Mouse (Mus musculus): ENCODE measurements at regions not wholly inside any gene's neighbourhood (a gene's known extent, or its start where the extent isn't known, plus 50 kb on each side); places are given as distances from the start of the nearest gene placed in this dataset.

DNA sequence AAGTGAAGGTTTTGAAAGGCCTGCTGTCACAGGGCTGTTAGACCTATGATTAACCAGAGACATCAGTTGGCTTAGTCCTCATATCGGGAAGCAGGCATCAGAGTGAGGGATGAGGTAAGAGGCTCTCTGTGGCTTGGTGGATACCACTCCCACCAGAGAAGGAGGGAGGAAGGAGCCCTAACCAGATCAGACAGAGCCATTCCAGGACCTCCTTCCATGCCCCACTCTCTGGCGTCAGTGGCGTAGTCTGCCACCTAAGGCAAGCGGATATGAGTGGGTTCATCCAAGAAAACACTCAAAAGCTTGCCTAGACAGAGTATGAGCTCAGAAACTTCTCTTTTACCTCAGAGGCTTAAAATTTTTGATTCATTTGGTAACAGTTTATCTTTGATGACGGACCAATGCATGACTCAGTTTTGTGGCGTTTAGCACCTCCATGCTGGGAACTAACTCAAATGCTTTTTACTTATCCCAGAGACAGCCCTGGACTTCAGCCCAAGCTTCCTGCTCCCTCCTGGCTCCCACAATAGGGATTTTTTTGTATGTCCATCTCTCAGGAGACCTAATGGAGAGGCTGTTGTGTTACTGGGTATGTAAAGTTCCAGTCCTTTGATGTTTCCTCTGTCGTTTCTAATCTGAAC is 367.5 kb upstream of the Rasgrp1 start:
- DNase-seq (ENCODE audit: low spot score in 2 of 2) = no peak

DNA sequence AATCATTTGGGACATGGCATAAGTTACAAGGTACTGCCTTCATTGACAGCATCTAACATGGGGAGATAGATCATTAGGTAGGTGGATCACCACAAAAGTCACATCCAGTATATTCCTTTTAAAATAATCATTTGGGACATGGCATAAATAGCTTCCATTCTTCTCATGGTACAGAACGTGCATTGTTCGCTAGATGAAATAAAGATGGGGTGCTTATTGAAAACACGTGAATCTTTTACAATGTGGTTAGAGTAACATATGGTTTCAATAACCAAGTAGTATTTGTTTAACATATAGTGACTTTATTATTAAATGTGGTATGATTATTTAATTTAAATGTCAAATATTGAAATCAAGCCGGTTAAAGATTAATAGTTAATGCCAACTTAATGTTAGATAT is 381.3 kb upstream of the Rasgrp1 start:
- no peak for DNase-seq (ENCODE audit: low spot score in 2 of 2)

GRCm38 (mm10) chr2:117731253-117731652 is 380.4 kb upstream of the Thbs1 start:
- DNase-seq (ENCODE audit: low spot score in 2 of 2) = no peak

DNA sequence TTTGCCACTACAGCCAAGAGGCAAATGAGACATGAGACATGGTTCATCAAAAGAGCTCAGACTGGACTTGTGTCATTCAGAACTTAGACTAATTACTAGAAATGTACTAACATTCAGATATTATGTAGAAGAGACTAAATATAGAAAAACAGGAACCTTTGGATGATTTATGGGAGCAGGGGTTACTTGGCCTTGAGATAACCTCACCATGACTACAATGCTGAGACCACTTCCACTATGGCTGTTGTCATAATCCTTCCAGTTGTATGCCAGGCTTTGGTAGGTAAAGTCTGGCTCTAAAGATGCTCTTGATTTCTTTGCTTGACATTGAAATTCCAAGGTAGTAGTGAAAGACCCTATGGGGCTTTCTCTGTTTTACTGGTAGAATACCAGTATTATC is 369.3 kb upstream of the Thbs1 start:
- no peak for DNase-seq (ENCODE audit: low spot score in 2 of 2)

- DNase-seq (ENCODE audit: low spot score in 2 of 2) = no peak
Measured at GRCm38 (mm10) chr2:117743901-117744300, 367.8 kb upstream of the Thbs1 start.

DNA sequence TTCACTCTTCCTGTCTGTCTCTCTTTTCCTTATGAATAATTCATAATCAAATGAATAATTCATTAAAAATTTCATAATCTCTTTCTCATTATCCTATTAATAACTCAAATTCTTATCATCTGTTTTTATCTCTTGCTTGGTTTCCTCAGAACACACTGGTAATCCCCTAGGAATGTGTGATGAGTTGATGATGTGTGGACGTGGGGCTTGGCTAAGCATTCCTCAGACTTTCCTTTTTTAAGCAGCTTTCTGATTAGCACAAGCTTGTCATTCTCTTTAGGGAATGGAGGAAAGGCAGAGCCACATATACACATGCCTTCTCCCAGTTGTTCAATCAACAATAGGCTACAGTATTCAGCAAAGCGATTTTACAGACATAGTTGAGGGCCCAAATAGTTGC is 365.9 kb upstream of the Thbs1 start:
- no peak for DNase-seq (ENCODE audit: low spot score in 2 of 2)

DNA sequence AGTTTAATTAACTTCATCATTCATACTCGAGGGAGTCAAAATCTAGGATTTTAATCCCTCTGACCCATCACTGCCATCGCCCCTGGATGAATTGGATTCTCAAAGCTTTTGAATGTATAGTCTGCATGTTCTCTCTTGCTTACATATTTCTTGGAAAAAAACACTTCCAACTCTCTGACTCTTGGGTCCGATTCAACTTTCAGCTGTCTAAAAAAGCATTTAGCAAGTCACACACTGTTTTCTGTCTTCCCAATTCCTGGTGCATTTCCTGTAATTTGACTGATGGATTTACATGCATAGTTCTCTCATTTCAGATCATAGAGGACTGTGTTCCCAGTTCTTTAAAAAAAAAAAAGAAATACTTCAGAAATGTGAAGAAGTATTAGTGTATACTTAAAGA is 364.5 kb upstream of the Thbs1 start:
- DNase-seq (ENCODE audit: low spot score in 2 of 2) = no peak

DNA sequence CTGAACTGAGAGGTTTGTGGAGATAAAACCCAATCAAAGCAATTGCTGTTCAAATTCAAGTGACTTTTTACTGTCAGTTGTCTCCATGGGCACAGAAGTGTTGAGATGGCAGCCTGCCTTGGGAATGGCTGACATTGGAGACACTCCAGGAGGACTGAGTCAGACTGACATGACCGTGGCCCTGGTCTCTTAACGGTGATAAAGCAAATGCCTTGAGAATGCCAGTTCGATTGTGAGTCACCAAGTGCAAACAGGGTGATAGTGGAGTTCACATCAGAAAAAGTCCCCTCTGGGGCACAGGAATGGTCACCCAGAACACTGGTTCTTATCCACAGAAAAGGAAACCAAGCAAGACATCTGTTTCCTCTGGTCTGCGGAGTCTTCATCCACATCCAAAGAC is 362.8 kb upstream of the Thbs1 start:
- no peak for DNase-seq (ENCODE audit: low spot score in 2 of 2)

GRCm38 (mm10) chr2:117759491-117760013 is 352.1 kb upstream of the Thbs1 start:
- no peak for DNase-seq (ENCODE audit: low spot score in 2 of 2)

DNA sequence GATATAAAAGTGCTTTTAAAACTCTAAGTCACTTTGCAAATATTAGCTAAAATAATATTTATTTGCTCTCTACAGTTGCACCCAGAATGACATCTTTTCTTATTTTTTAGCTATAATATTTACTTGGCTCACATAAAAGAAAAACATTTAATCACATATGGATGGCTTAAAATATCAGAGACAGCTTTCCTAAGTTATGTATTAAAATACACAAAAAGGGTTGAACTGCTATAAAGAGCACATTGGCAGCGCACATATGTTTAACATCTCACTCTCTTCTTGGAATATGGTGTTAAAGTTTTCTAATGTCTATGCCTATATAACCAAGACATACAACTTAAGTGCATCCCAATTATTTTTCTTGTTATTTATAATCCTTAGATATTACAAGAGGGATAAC is 348.0 kb upstream of the Thbs1 start:
- no peak for DNase-seq (ENCODE audit: low spot score in 2 of 2)

DNA sequence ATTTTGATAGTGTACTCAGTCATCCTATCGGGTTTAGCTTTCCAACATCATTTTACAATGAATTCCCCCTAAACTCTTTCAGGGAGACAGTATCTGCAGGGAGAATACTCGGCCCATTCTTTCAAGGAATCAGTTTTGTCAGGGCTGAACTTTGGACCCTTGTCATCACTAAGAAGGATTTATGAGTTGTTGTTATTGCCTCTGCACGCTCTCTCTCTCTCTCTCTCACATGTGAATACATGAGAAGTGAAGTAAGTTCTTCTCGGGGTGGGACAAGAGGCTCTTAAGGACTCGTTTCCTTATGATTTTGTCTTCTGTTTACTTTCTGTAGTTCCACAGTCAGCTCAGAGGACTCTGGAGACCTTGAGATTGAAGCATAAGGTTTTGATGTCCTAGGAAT is 346.1 kb upstream of the Thbs1 start:
- DNase-seq (ENCODE audit: low spot score in 2 of 2) = no peak

- no peak for DNase-seq (ENCODE audit: low spot score in 2 of 2)
Measured at GRCm38 (mm10) chr2:117766450-117766849, 345.2 kb upstream of the Thbs1 start.

GRCm38 (mm10) chr2:117769402-117770114 is 342.1 kb upstream of the Thbs1 start:
- no peak for DNase-seq (ENCODE audit: low spot score in 2 of 2)

DNA sequence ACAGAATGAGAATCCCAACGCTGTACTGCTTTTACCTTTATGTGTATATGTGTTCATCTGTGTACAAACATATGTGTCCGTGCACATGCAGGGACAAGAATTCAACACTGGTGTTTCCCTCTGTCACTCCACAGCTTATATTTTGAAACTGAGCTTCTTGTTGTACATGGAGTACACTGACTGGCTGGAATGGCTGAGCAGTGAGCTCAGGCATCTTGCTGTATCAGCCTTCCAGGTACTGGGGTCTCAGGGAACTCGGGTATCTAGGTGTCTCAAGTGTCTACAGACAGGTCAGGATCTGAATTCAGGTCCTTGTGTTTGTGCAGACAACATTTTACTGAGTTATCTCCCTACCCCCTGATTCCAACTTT is 341.6 kb upstream of the Thbs1 start:
- no peak for DNase-seq (ENCODE audit: low spot score in 2 of 2)

GRCm38 (mm10) chr2:117780287-117780686 is 331.4 kb upstream of the Thbs1 start:
- DNase-seq (ENCODE audit: low spot score in 2 of 2) = no peak

- DNase-seq (ENCODE audit: low spot score in 2 of 2) = no peak
Measured at GRCm38 (mm10) chr2:117780816-117781215, 330.9 kb upstream of the Thbs1 start.

DNA sequence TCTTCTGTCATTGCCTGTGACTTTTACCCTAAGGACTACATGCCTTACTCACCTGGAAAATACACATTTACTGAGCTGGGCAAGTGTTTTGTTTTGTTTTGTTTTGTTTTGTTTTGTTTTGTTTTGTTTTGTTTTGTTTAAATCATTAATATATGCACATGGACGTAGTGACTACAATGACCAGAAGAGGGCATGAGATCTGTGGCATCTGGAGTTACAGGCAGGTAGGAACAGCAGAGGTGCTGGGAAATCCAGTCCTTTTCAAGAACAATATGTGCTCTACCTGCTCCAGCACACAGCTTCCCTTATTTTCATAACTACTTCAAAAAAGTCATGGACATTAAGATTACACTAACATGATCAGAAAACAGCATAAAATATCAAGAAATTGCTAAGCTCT is 324.4 kb upstream of the Thbs1 start:
- DNase-seq (ENCODE audit: low spot score in 2 of 2) = no peak

GRCm38 (mm10) chr2:117794285-117794684 is 317.4 kb upstream of the Thbs1 start:
- no peak for DNase-seq (ENCODE audit: low spot score in 2 of 2)

DNA sequence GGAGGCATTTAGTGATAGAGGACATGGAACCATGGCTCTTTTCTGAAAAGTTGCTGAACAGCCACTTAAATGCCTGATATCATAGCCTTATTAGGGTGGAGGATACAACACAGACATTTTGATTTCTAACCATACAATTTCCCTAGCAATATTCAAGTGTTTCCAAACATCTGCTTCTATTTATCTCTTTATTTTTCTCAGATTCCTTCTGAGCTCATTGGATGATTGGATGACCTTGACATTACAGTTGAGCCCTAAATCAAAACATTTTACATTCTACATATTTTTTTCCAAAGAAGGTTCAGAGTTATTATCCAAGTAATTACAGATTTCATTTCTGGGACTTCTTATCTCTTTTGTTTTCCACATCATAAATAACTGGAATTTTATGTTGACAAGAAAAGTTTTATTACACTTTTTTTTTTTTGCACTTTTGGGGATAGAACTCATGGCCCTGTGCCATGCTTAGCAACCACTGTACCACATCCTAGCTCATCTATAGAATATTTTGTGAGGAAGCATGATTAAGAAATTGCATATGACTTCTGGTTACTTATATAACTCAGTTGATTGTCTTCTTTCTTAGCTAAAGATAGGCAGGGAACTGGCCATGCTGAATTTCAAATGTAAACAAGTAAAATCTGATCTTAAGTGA is 309.6 kb upstream of the Thbs1 start:
- no peak for DNase-seq (ENCODE audit: low spot score in 2 of 2)

GRCm38 (mm10) chr2:117802686-117803085 is 309.0 kb upstream of the Thbs1 start:
- DNase-seq (ENCODE audit: low spot score in 2 of 2) = no peak

DNA sequence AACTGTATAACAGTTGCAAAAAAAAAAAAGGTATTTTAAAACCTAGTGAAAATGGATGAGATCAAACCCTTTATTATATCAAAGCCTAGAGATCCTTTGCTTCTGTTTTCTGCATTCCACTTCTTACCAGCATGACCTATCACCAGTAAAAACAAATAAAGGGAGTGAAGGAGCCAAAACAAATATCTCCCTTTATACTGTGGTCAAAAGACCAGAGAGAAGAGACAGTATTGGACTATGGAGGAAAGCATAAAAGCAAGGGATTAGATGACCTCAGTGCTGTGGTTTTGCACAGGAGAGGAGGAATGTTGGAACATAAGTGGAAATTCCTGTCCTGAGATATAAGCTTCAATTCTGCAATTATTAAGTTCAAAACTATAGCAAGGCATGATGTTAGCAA is 307.0 kb upstream of the Thbs1 start:
- DNase-seq (ENCODE audit: low spot score in 2 of 2) = no peak

DNA sequence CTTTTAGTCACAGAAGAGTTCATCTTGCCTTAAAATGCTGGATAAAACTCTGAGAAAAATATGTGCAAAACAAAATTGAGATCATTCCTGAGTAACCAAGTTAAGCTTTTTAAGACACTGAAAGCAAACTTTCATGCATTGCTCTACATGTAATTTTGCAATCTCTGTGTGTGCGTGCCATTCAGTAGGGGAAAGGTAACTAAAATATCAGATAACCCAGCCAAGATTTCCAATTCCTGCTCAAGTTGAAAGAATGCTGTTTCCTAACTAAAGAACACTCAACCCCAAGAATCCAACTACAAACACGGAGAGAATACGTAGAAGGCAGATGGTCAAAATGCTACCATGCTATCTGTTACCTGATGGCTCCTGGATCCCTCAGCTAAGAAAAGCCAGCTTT is 304.6 kb upstream of the Thbs1 start:
- DNase-seq (ENCODE audit: low spot score in 2 of 2) = no peak

DNA sequence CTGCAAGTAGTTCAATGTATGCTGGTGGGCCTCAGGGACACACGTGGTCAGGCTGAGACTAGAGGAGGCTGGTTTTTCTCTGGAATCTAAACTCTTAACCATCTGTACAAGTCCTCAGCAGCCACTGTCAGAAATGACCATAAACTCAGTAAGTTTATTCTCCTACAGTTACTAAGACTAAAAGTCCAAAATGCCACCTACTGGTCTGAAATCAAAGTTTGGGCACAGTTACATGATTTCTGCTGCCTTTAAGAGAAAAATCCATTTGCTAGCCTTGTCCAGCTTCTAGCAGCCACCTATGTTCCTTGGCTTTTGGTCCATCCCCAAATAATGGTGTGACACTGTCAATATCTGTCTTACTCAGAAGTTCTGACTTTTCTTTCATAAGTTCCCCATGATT is 300.2 kb upstream of the Thbs1 start:
- DNase-seq (ENCODE audit: low spot score in 2 of 2) = no peak

Measured in right cerebral cortex, adult 2 months (tissue).